Mouse (Mus musculus): ENCODE data around the gene Ptprs.

DNA sequence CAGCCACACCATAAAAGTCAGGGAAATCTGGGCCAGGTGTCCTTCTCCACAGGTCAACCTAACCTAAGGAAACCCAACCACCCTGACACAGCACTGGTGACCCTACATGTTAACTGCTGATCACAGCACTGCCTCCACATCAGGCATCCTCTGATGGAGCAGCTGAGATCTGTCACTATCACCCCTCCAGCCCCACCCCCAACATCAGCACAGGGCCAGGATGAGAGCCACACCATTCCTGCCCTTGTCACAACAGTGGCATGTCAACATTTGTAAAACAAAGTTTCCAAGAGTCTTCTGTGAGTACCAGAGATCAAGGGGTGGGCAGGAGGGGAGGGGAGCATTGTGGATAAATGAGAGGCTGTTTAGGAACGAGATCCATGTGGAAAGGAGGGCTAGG lies 12.8 kb downstream of the Ptprs start:
- TF ChIP-seq GATA1 (IDR thresholded peaks at IDR 0.05; ENCODE audit: borderline replicate concordance, low read length) (no peak), FLI1 (IDR thresholded peaks at IDR 0.05; ENCODE audit: low read length) (no peak)
